Comparison of ENCODE assay signal across 7 mouse cellular contexts in the genomic region with DNA sequence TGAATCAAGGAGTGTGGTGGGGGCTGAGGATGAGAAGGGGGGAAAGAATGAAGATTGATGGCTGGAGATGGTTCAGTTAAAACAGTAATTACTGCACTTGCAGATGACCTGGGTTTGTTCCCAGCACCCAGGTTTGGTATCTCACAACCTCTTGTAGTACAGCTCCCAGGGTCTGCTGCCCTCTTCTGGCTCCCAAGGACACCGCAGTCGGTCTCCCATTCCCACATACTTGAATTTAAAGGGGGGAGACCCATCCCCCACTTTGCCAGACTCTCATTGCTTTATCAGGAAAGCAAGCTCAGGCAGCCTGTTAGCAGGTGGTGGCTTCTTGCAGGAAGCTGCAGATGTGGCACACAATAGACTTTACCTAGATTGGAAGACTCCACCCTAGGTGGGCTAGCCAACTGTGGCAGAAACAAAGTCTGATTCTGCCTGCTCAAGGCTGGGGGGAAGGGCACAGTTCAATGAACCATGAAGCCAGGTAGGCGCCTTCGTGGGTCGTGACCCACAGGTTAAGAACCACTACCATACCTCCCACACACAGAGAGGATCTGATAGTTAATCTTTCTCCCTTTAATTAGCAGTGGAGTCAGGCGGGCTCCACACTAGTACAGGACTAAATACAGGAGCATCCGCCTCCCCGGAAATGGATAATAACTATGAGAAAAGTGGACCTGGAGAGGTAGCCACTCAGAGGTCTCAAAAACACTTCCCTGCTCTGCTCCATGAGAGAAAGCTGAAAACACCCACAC. TPM values are rescaled to one million over a fixed set of nuclear protein-coding genes. Genes with fewer than 3 reads are reported as not detected.
A peak's percentile ranks its signal among the peaks of the same experiment; 100 is the strongest.
DNase-seq lines count a peak whose midpoint lies in the region; ATAC-seq and TF ChIP-seq lines count a peak whose summit lies in the region.

No protein-coding gene starts in this region.

- no peaks in the 10 kb centered on the region for H3K27me3 ChIP-seq in G1E (ENCODE audit: insufficient read depth, low read length)
- no peaks in the 10 kb centered on the region for H3K27me3 ChIP-seq in forebrain, embryonic 10.5 days (ENCODE audit: poor library complexity, severe bottlenecking)
- no peaks in the 10 kb centered on the region for H3K27me3 ChIP-seq in hindbrain, embryonic 10.5 days (ENCODE audit: insufficient read depth, poor library complexity, severe bottlenecking)

- H3K36me3 ChIP-seq in G1E (replicated peaks), result peaks cover 32% of the 10 kb centered on the region
- peaks cover 31% of the 10 kb centered on the region for H3K36me3 ChIP-seq in forebrain, embryonic 10.5 days (replicated peaks)
- peaks cover 31% of the 10 kb centered on the region for H3K36me3 ChIP-seq in hindbrain, embryonic 10.5 days

- TF ChIP-seq POLR2A in bone marrow macrophage, adult 2 months (IDR thresholded peaks at IDR 0.05; ENCODE audit: borderline replicate concordance, low read depth, low read length), result no peak

- peaks cover 37% of the 10 kb centered on the region for H3K4me1 ChIP-seq in G1E (ENCODE audit: insufficient read depth, low read depth, low read length)
- peaks cover 10% of the 10 kb centered on the region; the same call in 1 of the 2 replicates for H3K4me1 ChIP-seq in bone marrow macrophage, adult 2 months (ENCODE audit: control insufficient read depth, insufficient read depth, low read length)
- peaks cover 19% of the 10 kb centered on the region for H3K4me1 ChIP-seq in forebrain, embryonic 10.5 days
- H3K4me1 ChIP-seq in hindbrain, embryonic 10.5 days (replicated peaks), result peaks cover 20% of the 10 kb centered on the region

- H3K9me3 ChIP-seq in G1E (replicated peaks), result no peaks in the 10 kb centered on the region
- no peaks in the 10 kb centered on the region for H3K9me3 ChIP-seq in forebrain, embryonic 10.5 days
- no peaks in the 10 kb centered on the region for H3K9me3 ChIP-seq in hindbrain, embryonic 10.5 days

- peak; percentile 46 for ATAC-seq in G1E (ENCODE audit: extremely low read depth, insufficient number of reproducible peaks, low FRiP score, poor library complexity, severe bottlenecking)

- DNase-seq in G1E (ENCODE audit: low spot score), result no peak
- peak; percentile 58 for DNase-seq in forebrain, embryonic 10.5 days (ENCODE audit: extremely low spot score, low spot score)
- DNase-seq in hindbrain, embryonic 10.5 days (ENCODE audit: low spot score), result peak; percentile 61
- DNase-seq in left cerebral cortex, adult 11 months (ENCODE audit: low spot score), result peak; percentile 44
- DNase-seq in lung, postnatal 25 days (ENCODE audit: low spot score), result peak; percentile 50
- DNase-seq in spleen, postnatal 14 days (ENCODE audit: low spot score in 2 of 2), result peak; percentile 12 to 19

- peak overlapping the region; percentile 86 for H3K4me3 ChIP-seq in G1E (ENCODE audit: low read depth, low read length)
- peak overlapping the region; percentile 78 for H3K4me3 ChIP-seq in bone marrow macrophage, adult 2 months (ENCODE audit: insufficient read depth, low read length)
- peak overlapping the region; percentile 97 for H3K4me3 ChIP-seq in forebrain, embryonic 10.5 days
- H3K4me3 ChIP-seq in hindbrain, embryonic 10.5 days, result peak overlapping the region; percentile 97

- no peak overlapping the region for H3K27ac ChIP-seq in bone marrow macrophage, adult 2 months (ENCODE audit: insufficient read depth, low read depth, low read length)
- peak overlapping the region; percentile 96 for H3K27ac ChIP-seq in forebrain, embryonic 10.5 days
- peak overlapping the region; percentile 97 for H3K27ac ChIP-seq in hindbrain, embryonic 10.5 days

- 0 out of 2 replicates have a peak, but pooled peaks have one; percentile 21 for TF ChIP-seq CTCF in G1E (IDR thresholded peaks at IDR 0.05; ENCODE audit: low read depth, low read length)
- TF ChIP-seq CTCF in bone marrow macrophage, adult 2 months (IDR thresholded peaks at IDR 0.05; ENCODE audit: low read depth, low read length), result peak; percentile 63; the same call in 1 of the 2 replicates

- 37% methylated on average over 8 of the region's 8 CpGs for WGBS in forebrain, embryonic 10.5 days
- WGBS in hindbrain, embryonic 10.5 days, result 43% methylated on average over 8 of the region's 8 CpGs

RNA-seq across cellular contexts. Expression of a gene that starts 0.5 kb away (rescaled TPM):
- total RNA-seq in G1E (2014; fragmentation: Nextera tagmentation), result 59.2 and 61.9 TPM in 2 replicates
- total RNA-seq in G1E (2017), result 37.3 and 40.4 TPM in 2 replicates
- 32.8 and 36.9 TPM in 2 replicates for polyA plus RNA-seq in G1E (2012)
- polyA plus RNA-seq in bone marrow macrophage, adult 2 months (2012; ENCODE audit: insufficient read depth, insufficient read length, missing spikeins), result 48.5 and 49.2 TPM in 2 replicates
- polyA plus RNA-seq in forebrain, embryonic 10.5 days (2016; fragmentation: Nextera tagmentation; extraction: Ambion mirVana), result 201 and 202 TPM in 2 replicates
- polyA plus RNA-seq in hindbrain, embryonic 10.5 days (2016; fragmentation: Nextera tagmentation; extraction: Ambion mirVana), result 228 and 273 TPM in 2 replicates

RNA-seq across cellular contexts. Expression of a gene that starts 9.0 kb away (rescaled TPM):
- total RNA-seq in G1E (2014; fragmentation: Nextera tagmentation) (20.8 and 21.4 TPM in 2 replicates), G1E (2017) (13.9 and 14.3 TPM in 2 replicates)
- polyA plus RNA-seq in G1E (2012), result 11.8 and 13.8 TPM in 2 replicates
- polyA plus RNA-seq in bone marrow macrophage, adult 2 months (2012; ENCODE audit: insufficient read depth, insufficient read length, missing spikeins), result 44.0 and 45.7 TPM in 2 replicates
- polyA plus RNA-seq in forebrain, embryonic 10.5 days (2016; fragmentation: Nextera tagmentation; extraction: Ambion mirVana), result 23.3 and 26.5 TPM in 2 replicates
- polyA plus RNA-seq in hindbrain, embryonic 10.5 days (2016; fragmentation: Nextera tagmentation; extraction: Ambion mirVana), result 28.8 and 35.8 TPM in 2 replicates

RNA-seq across cellular contexts. Expression of a gene that starts 24.1 kb away (rescaled TPM):
- total RNA-seq in G1E (2014; fragmentation: Nextera tagmentation), result 64.7 and 76.0 TPM in 2 replicates
- 59.4 and 65.7 TPM in 2 replicates for total RNA-seq in G1E (2017)
- 63.8 and 65.1 TPM in 2 replicates for polyA plus RNA-seq in G1E (2012)
- 18.0 and 19.3 TPM in 2 replicates for polyA plus RNA-seq in bone marrow macrophage, adult 2 months (2012; ENCODE audit: insufficient read depth, insufficient read length, missing spikeins)
- polyA plus RNA-seq in forebrain, embryonic 10.5 days (2016; fragmentation: Nextera tagmentation; extraction: Ambion mirVana), result 99.8 and 111 TPM in 2 replicates
- 80.8 and 101 TPM in 2 replicates for polyA plus RNA-seq in hindbrain, embryonic 10.5 days (2016; fragmentation: Nextera tagmentation; extraction: Ambion mirVana)

RNA-seq across cellular contexts. Expression of a gene that starts 24.2 kb away (rescaled TPM):
- total RNA-seq in G1E (2014; fragmentation: Nextera tagmentation), result 74.0 and 79.3 TPM in 2 replicates
- 65.2 and 67.7 TPM in 2 replicates for total RNA-seq in G1E (2017)
- 26.4 and 84.5 TPM in 2 replicates for polyA plus RNA-seq in G1E (2012)
- 149 and 158 TPM in 2 replicates for polyA plus RNA-seq in bone marrow macrophage, adult 2 months (2012; ENCODE audit: insufficient read depth, insufficient read length, missing spikeins)
- 143 and 144 TPM in 2 replicates for polyA plus RNA-seq in forebrain, embryonic 10.5 days (2016; fragmentation: Nextera tagmentation; extraction: Ambion mirVana)
- 163 and 174 TPM in 2 replicates for polyA plus RNA-seq in hindbrain, embryonic 10.5 days (2016; fragmentation: Nextera tagmentation; extraction: Ambion mirVana)

RNA-seq across cellular contexts. Expression of a gene that starts 45.4 kb away (rescaled TPM):
- total RNA-seq in G1E (2014; fragmentation: Nextera tagmentation) (8.7 and 9.2 TPM in 2 replicates), G1E (2017) (29.6 and 33.6 TPM in 2 replicates)
- 49.8 TPM in 2 replicates for polyA plus RNA-seq in G1E (2012)
- polyA plus RNA-seq in bone marrow macrophage, adult 2 months (2012; ENCODE audit: insufficient read depth, insufficient read length, missing spikeins), result 35.5 and 43.2 TPM in 2 replicates
- 12.4 and 15.3 TPM in 2 replicates for polyA plus RNA-seq in forebrain, embryonic 10.5 days (2016; fragmentation: Nextera tagmentation; extraction: Ambion mirVana)
- 21.4 and 35.4 TPM in 2 replicates for polyA plus RNA-seq in hindbrain, embryonic 10.5 days (2016; fragmentation: Nextera tagmentation; extraction: Ambion mirVana)
